Mouse (Mus musculus) small intestine, adult 2 months (tissue): ENCODE measurements around the gene BC048562.

ENCODE experiments used
- CTCF ChIP-seq: fragments of 200-500 bp; IDR thresholded peaks from 2 replicates; pipeline ENCODE4 v1.5.1; 2012; ENCODE audit warnings: low read depth, mild to moderate bottlenecking, control low read depth, inconsistent platforms, low read length, moderate library complexity, mixed read lengths; ENCODE audit not compliant: insufficient replicate concordance, insufficient read length; ENCODE audit errors: extremely low read depth
- POLR2A ChIP-seq: fragments of 200-500 bp; IDR thresholded peaks from 2 replicates; pipeline ENCODE4 v1.6.1; 2012; ENCODE audit warnings: low read depth, mild to moderate bottlenecking, control low read depth, inconsistent platforms, low read length, moderate library complexity

- no peak for TF ChIP-seq CTCF
- TF ChIP-seq POLR2A: no peak
Observed at GRCm38 (mm10) chr9:108449860-108450259, 13.6 kb downstream of the BC048562 start.
